Mouse (Mus musculus): ENCODE data around the gene Myo16. TPM values are rescaled to one million over a fixed set of nuclear protein-coding genes. Genes with fewer than 3 reads are reported as not detected.

Myo16 gene
- polyA plus RNA-seq, 1 experiment from 2014 or later = 0.11 TPM

DNA sequence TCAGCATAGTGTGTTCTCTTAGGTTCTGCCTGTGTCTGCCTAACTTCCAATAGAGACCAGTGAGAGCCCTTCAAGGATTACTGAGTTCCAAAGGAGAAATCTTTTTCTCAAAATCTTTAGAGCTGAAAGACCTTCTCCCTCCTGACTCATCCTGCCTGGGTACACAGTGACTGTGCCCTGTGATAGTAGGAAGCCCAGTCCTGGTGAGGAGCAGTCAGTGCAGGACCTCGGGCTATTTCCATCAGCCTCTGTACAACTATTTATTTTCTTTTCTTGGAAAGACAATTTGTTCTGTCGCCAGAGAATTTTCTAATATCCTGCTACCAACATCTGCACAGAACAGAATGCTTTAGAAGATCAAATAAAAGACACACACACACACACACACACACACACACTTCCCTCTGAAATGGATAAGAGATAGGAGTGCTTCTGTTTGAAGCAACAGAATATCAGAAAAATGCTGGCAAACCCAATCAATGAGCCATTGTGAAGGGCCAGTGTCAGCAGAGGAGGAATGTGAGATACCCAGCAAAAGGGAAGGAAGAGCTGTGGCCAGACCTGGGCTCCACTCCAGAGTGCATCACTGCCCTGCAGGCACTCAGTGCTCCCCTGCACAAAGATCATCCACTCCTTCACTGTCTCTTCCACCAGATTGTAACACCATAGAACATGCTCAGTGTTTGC lies 518.3 kb downstream of the Myo16 start:
- H3K27me3 ChIP-seq (replicated peaks; ENCODE audit: control insufficient read depth, insufficient read depth, low read length) = no peaks in the 10 kb centered on the region
- WGBS = 46% methylated on average over 2 of the region's 2 CpGs

DNA sequence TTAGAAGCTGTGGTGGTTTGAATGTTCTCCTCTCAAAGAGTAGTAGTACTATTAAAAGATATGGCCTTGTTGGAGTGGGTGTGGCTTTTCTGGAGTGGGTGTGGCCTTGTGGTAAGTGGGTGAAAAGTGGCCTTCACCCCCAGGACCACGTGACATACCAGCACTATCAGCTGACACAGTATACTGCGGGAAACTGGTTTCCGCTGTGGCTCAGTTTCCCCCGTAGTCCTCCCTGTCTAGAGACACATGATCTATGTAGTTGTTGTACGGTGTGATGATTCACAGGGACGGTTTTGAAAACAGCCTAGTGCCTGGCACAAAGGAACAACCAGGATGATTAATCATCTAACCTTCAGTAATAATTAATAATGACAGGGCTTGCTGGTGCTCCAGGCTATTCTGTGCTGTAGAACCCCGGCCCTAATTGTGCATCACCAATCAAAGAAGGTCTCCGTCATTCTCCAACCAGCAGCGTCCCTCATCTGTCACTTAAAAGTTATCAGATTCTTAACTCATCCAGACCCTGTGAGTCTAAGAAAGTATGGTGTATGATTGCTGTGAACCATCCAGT lies 524.2 kb downstream of the Myo16 start:
- Histone ChIP-seq H3K4me3 (ENCODE audit: low read length) (no peak overlapping the region), H3K4me1 (ENCODE audit: control insufficient read depth, insufficient read depth, low read length) (no peaks in the 10 kb centered on the region), H3K9me3 (ENCODE audit: control insufficient read depth, low read length) (no peaks in the 10 kb centered on the region), H3K9ac (ENCODE audit: low read depth, low read length) (no peak overlapping the region), H3K4me2 (ENCODE audit: low read depth, low read length) (no peak overlapping the region), H3K36me3 (ENCODE audit: control insufficient read depth, insufficient read depth, low read length) (no peaks in the 10 kb centered on the region), H3K27me3 (replicated peaks; ENCODE audit: control insufficient read depth, insufficient read depth, low read length) (no peaks in the 10 kb centered on the region), H3K27ac (ENCODE audit: low read length) (no peak overlapping the region)
- WGBS = 79% methylated on average over 9 of the region's 9 CpGs
- no peak for ATAC-seq

More for the DNA sequence above, 518.3 kb downstream of the Myo16 start:
- no peak overlapping the region for H3K27ac ChIP-seq (ENCODE audit: low read length)
- ATAC-seq = no peak
- no peaks in the 10 kb centered on the region for H3K4me1 ChIP-seq (ENCODE audit: control insufficient read depth, insufficient read depth, low read length)
- no peak overlapping the region for H3K9ac ChIP-seq (ENCODE audit: low read depth, low read length)
- H3K4me3 ChIP-seq (ENCODE audit: low read length) = no peak overlapping the region
- no peaks in the 10 kb centered on the region for H3K36me3 ChIP-seq (ENCODE audit: control insufficient read depth, insufficient read depth, low read length)
- no peak overlapping the region for H3K4me2 ChIP-seq (ENCODE audit: low read depth, low read length)
- no peaks in the 10 kb centered on the region for H3K9me3 ChIP-seq (ENCODE audit: control insufficient read depth, low read length)

DNA sequence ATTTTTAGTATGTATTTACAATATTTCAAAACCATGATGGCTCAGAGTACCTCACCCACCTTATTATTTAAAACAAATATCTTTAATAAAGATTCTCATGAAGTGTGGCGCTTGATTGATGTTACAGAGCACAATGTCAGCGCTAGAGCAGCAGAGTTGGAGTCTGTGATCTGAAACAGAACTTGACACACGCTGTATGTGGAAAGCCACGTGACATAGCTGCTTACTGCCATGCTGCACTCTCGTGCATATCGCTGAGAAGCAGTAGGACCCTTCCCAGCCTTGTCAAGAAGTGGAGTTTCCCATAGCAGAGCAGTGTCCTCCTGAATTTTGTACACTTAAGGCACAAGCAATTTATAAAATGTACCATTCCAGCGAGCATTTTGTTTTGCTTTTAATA lies 528.2 kb downstream of the Myo16 start:
- ATAC-seq = no peak
- H3K9me3 ChIP-seq (ENCODE audit: control insufficient read depth, low read length) = no peaks in the 10 kb centered on the region
- 64% methylated on average over 7 of the region's 7 CpGs for WGBS
- no peaks in the 10 kb centered on the region for H3K36me3 ChIP-seq (ENCODE audit: control insufficient read depth, insufficient read depth, low read length)
- H3K27me3 ChIP-seq (replicated peaks; ENCODE audit: control insufficient read depth, insufficient read depth, low read length) = no peaks in the 10 kb centered on the region
- no peak overlapping the region for H3K4me2 ChIP-seq (ENCODE audit: low read depth, low read length)
- H3K4me1 ChIP-seq (ENCODE audit: control insufficient read depth, insufficient read depth, low read length) = no peaks in the 10 kb centered on the region
- H3K27ac ChIP-seq (ENCODE audit: low read length) = no peak overlapping the region
- H3K4me3 ChIP-seq (ENCODE audit: low read length) = no peak overlapping the region
- no peak overlapping the region for H3K9ac ChIP-seq (ENCODE audit: low read depth, low read length)

- no peaks in the 10 kb centered on the region for H3K4me1 ChIP-seq (ENCODE audit: control insufficient read depth, insufficient read depth, low read length)
- H3K27me3 ChIP-seq (replicated peaks; ENCODE audit: control insufficient read depth, insufficient read depth, low read length) = no peaks in the 10 kb centered on the region
- H3K27ac ChIP-seq (ENCODE audit: low read length) = no peak overlapping the region
- no peaks in the 10 kb centered on the region for H3K36me3 ChIP-seq (ENCODE audit: control insufficient read depth, insufficient read depth, low read length)
- no peak overlapping the region for H3K9ac ChIP-seq (ENCODE audit: low read depth, low read length)
- H3K4me3 ChIP-seq (ENCODE audit: low read length) = no peak overlapping the region
- 70% methylated on average over 8 of the region's 8 CpGs for WGBS
- no peaks in the 10 kb centered on the region for H3K9me3 ChIP-seq (ENCODE audit: control insufficient read depth, low read length)
- no peak overlapping the region for H3K4me2 ChIP-seq (ENCODE audit: low read depth, low read length)
- ATAC-seq = no peak
Measured at GRCm38 (mm10) chr8:10683088-10683487, 529.4 kb downstream of the Myo16 start.

Other genes with a start within 250 kb of the Myo16 start
- gene Lig4, start 176.2 kb upstream of the Myo16 start, polyA plus RNA-seq (2015; fragmentation: Nextera tagmentation; extraction: Ambion mirVana) = 3.7 TPM in 2 replicates
- 12.8 and 14.4 TPM in 2 replicates for gene Abhd13, start 176.2 kb upstream of the Myo16 start, polyA plus RNA-seq (2015; fragmentation: Nextera tagmentation; extraction: Ambion mirVana)
- 0.44 and 0.45 TPM in 2 replicates for gene Tnfsf13b, start 147.4 kb upstream of the Myo16 start, polyA plus RNA-seq (2015; fragmentation: Nextera tagmentation; extraction: Ambion mirVana)

All from intestine, embryonic 16.5 days (tissue).